8 mouse cellular contexts compared by ENCODE assay signal in genomic region chr13:65278383-65279341, GRCm38 (mm10). TPM values are rescaled to one million over a fixed set of nuclear protein-coding genes. Genes with fewer than 3 reads are reported as not detected.
DNase-seq lines count a peak whose midpoint lies in the region; ATAC-seq and TF ChIP-seq lines count a peak whose summit lies in the region.

TSS of gene Zfp369 (plus strand) at chr13:65278814.

- peak within 1 kb of the TSS; percentile 92 for H3K27ac ChIP-seq in hindbrain, embryonic 13.5 days

- peak within 1 kb of the TSS; percentile 59 for H3K4me2 ChIP-seq in hindbrain, embryonic 13.5 days

- peaks cover 18% of the 10 kb centered on the region for H3K4me1 ChIP-seq in hindbrain, embryonic 13.5 days (replicated peaks)

- peak; percentile 99 for ATAC-seq in Patski
- ATAC-seq in hindbrain, embryonic 13.5 days (ENCODE audit: low FRiP score), result peak; percentile 99

- no peaks in the 10 kb centered on the region for H3K27me3 ChIP-seq in Patski
- H3K27me3 ChIP-seq in hindbrain, embryonic 13.5 days, result no peaks in the 10 kb centered on the region

- POLR2A ChIA-PET in Patski (lab: Charles Lee), result no interaction called here

- CTCF ChIA-PET in Patski (lab: Charles Lee), result interaction anchor here (1.0 kb wide), 1 partner anchor 15 kb away, joined by 3 read pairs; no protein-coding TSS in a partner anchor

- peak within 1 kb of the TSS; percentile 83 for H3K9ac ChIP-seq in hindbrain, embryonic 13.5 days

- H3K36me3 ChIP-seq in hindbrain, embryonic 13.5 days, result peaks cover 55% of the 10 kb centered on the region

- TF ChIP-seq CTCF in Patski (IDR thresholded peaks at IDR 0.05), result peak; percentile 38

- in situ Hi-C loops in Patski (cut with MboI; ENCODE audit: low pct_unique_long_range_greater_than_20kb), result loop anchor here (5.0 to 25.0 kb wide), 3 partner anchors 41 to 941 kb away; partner anchors contain the start of gene Mfsd14b

- under 1% methylated on average over 50 of the region's 50 CpGs for WGBS in hindbrain, embryonic 13.5 days

- peaks cover 29% of the 10 kb centered on the region for H3K9me3 ChIP-seq in hindbrain, embryonic 13.5 days

- H3K4me3 ChIP-seq in hindbrain, embryonic 13.5 days, result peak within 1 kb of the TSS; percentile 66

- DNase-seq in Patski (ENCODE audit: low read depth, low spot score), result peak; percentile 54
- DNase-seq in cerebellum, postnatal 14 days, result peak; percentile 96 to 98
- DNase-seq in frontal cortex, postnatal 14 days (ENCODE audit: low spot score in 2 of 2), result peak; percentile 90
- DNase-seq in layer of hippocampus, postnatal 25 days (ENCODE audit: extremely low spot score in 1 of 2, low spot score in 1 of 2), result peak; percentile 87 to 91
- peak; percentile 95 for DNase-seq in lung, postnatal 25 days (ENCODE audit: low spot score)
- DNase-seq in retina, embryonic 14.5 days (ENCODE audit: low spot score), result peak; percentile 87
- peak; percentile 96 for DNase-seq in thymus, postnatal 4 days

RNA-seq across cellular contexts. Expression of gene Zfp369, which starts in this region (rescaled TPM):
- 26.6 TPM for polyA plus RNA-seq in Patski (2021)
- 18.1 and 22.4 TPM in 2 replicates for polyA plus RNA-seq in hindbrain, embryonic 13.5 days (2015; fragmentation: Nextera tagmentation; extraction: Ambion mirVana)
- 10 to 100 TPM; 63.2 to 64.2 TPM for total RNA-seq in layer of hippocampus, postnatal 25 days (2021)

Comparison
In these comparisons a context has a peak if more than half of its experiments do, and no peak if none do; other contexts are left out.
1. Peak in every context shown above with its lines: DNase-seq, ATAC-seq, H3K4me3 ChIP-seq and H3K27ac ChIP-seq.